Mouse (Mus musculus) embryonic facial prominence, embryonic 10.5 days (tissue): ENCODE measurements around the gene Rbpms2. TPM values are rescaled to one million over a fixed set of nuclear protein-coding genes. Genes with fewer than 3 reads are reported as not detected.
A peak's percentile ranks its signal among the peaks of the same experiment; 100 is the strongest.

Experiments
- DNase-seq: peaks from one replicate; pipeline ENCODE4 v3.0.0-alpha.2; 2017; ENCODE audit warnings: low spot score
- H3K27ac ChIP-seq: fragments of 300-500 bp; sonication (generic); replicated peaks from 2 replicates; pipeline ENCODE4 v1.5.1; 2016; ENCODE audit warnings: mild to moderate bottlenecking
- H3K27me3 ChIP-seq: fragments of 300-500 bp; sonication (generic); replicated peaks from 2 replicates; pipeline ENCODE4 v1.6.1; 2016; ENCODE audit warnings: low read depth, mild to moderate bottlenecking; ENCODE audit not compliant: poor library complexity, severe bottlenecking
- H3K36me3 ChIP-seq: fragments of 300-500 bp; sonication (generic); replicated peaks from 2 replicates; pipeline ENCODE4 v1.6.1; 2016; ENCODE audit warnings: mild to moderate bottlenecking, moderate library complexity
- H3K4me1 ChIP-seq: fragments of 300-500 bp; sonication (generic); 2 replicates; pipeline ENCODE4 v1.6.1; 2016
- H3K4me3 ChIP-seq: fragments of 300-500 bp; sonication (generic); 2 replicates; pipeline ENCODE4 v1.5.1; 2016; ENCODE audit warnings: mild to moderate bottlenecking, moderate library complexity
- H3K9me3 ChIP-seq: fragments of 300-500 bp; sonication (generic); 2 replicates; pipeline ENCODE4 v1.6.1; 2016; ENCODE audit warnings: mild to moderate bottlenecking
- WGBS: fragments of 180-500 bp; shearing (Covaris S2); methylation state at CpG from one replicate; pipeline ENCODE4 v1.1.7; 2016; 5-methylcytosine and 5-hydroxymethylcytosine counted together
- polyA plus RNA-seq: library from polyadenylated mRNA; unstranded; fragments of >200 nt; fragmentation: Nextera tagmentation; extraction: Ambion mirVana; gene quantifications from 2 replicates; pipeline ENCODE4 v1.2.1, GENCODE M21; 2016

Rbpms2 gene
- polyA plus RNA-seq, 1 experiment from 2014 or later = 26.4 TPM

DNA sequence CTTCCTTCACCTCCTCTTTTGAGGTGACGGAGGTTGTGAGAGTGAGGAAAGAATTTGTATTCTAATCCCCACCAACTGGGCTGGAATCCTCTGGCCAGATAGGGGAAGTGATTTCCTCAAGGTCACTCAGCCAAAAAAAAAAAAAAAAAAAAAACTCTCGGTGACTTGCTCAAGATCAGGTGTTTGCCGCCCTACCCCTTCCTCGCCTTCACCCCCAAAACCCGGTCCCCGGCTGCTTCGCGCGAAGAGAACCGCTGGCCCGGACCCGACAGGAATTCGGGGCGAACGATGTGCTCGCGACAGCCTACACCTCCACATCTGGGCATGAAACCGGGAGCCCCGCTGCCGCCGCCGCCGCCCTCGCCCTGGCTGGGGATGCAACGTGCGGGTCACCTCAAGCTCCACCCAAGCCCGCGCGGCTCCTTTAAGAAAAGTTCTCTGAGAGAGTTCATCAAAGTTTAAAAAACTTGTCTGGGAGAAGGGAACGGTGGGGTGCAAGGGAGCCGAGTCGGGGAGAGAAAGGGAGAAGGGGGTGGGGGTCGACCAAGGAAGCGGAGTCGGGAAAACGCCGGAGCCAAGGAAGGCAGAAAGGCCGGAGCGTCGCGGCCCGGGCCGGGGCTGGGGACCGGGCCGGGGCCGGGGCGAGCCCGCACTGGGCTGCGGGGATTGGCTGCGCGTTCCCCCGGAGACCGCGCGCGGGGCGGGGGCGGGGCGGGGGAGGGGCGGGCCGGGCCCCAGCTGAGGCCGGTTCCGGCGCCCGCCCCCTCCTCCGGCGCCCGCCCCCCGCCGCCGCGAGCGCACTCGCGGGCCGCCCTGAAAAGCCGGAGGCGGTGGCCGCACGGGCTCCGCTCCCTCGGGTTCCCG, 551 bp downstream of the Rbpms2 start:
- peak overlapping the region; percentile 74 for H3K4me3 ChIP-seq
- no peaks in the 10 kb centered on the region for H3K9me3 ChIP-seq
- H3K27ac ChIP-seq = peak overlapping the region; percentile 85
- peak; percentile 81 for DNase-seq
- H3K27me3 ChIP-seq = peaks cover 79% of the 10 kb centered on the region
- under 1% methylated on average over 81 of the region's 83 CpGs for WGBS
- H3K4me1 ChIP-seq = peaks cover 33% of the 10 kb centered on the region
- H3K36me3 ChIP-seq = no peaks in the 10 kb centered on the region

DNA sequence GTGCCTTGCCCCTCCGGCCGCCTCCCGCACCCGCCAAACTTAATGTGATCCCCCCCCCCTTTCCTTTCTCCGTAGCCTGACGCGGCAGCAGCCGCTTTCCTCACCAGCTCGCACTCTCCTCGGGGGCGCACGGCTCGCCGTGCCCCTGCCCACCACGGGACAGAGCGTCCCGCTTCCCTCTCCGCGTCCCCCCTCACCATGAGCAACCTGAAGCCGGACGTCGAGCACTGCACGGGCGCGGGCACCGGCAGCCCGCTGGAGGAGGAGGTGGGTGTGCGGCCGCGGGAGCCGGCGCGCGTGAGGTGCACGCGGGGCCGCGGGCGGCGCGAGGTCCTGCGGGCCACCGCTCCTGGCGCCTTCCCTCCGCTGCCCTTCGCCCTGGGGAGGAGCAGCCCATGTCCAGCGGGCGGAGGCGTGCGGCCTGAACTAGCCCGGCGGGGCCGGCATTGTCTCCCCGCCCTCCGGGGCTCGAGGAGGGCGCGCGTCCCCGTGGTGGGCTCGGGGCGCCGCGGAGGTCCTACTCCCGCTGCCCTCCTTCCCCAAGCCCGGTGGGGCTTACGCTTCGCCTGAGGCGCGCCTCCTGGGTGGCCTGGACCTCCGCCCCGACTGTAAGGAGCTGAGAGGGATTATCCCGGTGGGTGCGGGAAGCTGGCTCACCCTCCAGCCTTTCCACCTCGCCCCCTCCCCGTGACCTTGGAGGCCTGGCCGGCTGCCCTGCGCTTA, 1.3 kb downstream of the Rbpms2 start:
- Histone ChIP-seq H3K4me1 (peaks cover 33% of the 10 kb centered on the region), H3K27ac (peak overlapping the region; percentile 85), H3K27me3 (peaks cover 77% of the 10 kb centered on the region), H3K36me3 (no peaks in the 10 kb centered on the region), H3K4me3 (peak overlapping the region; percentile 74), H3K9me3 (no peaks in the 10 kb centered on the region)
- peak; percentile 65 for DNase-seq
- under 1% methylated on average over 73 of the region's 78 CpGs for WGBS

DNA sequence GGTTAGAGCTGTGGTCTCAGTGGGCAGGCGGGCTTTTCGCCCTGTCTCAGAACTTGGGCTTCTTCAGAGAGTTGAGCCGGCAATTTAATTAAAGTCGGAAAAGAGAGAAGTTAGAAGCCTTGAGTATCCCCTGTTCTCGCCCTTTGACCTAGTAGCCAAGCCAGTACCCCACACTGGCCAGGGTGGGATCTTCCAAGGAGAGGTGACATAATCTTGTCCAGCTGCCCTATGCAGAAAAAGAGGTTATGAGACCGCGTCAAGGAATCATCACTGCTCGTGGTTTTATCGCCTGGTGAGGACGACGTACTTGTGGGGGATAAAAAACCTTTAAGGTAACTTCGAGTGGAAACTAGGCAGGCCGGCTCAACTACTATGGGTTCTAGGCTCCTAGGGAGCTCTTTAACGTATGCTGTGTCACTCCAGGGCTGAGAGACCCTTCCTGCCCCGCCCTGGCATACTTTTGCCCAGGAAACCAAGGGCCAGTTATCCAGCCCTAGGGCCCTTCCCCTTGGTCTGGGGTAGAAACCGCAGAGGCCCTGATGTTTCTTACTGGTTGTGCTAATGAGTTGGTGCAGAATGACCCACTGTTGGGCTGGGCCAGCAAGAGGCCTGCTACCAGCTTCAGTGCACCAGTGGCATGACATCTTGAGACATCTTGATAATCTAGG, 2.0 kb downstream of the Rbpms2 start:
- H3K36me3 ChIP-seq = no peaks in the 10 kb centered on the region
- peaks cover 33% of the 10 kb centered on the region for H3K4me1 ChIP-seq
- H3K27ac ChIP-seq = peak overlapping the region; percentile 85
- peaks cover 70% of the 10 kb centered on the region for H3K27me3 ChIP-seq
- 9% methylated on average over 16 of the region's 16 CpGs for WGBS
- H3K9me3 ChIP-seq = no peaks in the 10 kb centered on the region
- DNase-seq = no peak
- peak overlapping the region; percentile 74 for H3K4me3 ChIP-seq

DNA sequence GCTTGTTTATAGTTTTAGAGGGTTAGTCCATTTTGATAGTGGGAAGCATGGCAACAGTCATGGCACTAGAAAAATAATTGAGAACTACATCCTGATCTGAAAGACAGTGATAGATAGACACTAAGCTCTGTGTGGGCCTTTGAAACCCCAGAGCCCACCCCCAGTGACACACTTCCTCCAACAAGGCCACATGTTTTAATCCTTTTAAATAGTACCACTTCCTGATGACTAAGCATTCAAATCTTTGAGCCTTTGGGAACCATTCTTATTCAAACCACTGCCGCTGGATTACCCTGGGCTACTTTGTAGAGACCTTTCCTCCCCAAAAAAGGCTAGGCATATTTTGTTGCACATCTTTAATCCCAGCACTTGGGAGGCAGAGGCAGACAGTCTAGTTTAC, 6.3 kb downstream of the Rbpms2 start:
- H3K27ac ChIP-seq = no peak overlapping the region
- WGBS = 61% methylated on average over 1 of the region's 1 CpGs
- H3K27me3 ChIP-seq = peaks cover 31% of the 10 kb centered on the region

DNA sequence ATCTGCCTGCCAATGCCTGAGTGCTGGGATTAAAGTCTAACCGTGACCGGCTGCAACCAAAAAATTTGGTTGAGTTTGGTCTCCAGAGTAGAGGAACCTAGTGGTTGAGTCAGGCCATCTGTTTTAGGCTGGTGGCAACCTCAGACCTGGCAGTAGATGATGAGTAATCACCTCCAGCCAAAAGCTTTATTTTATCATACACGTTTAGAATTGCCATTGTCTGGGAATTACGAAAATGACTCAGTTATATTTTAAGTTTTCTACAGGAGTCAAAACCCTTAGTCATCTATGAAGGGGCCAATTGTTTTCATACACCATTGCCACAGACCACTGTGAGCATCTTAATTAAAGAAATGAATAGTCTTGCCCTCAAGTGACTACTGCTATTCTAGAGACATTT, 7.5 kb downstream of the Rbpms2 start:
- DNase-seq = no peak
- Histone ChIP-seq H3K27ac (no peak overlapping the region), H3K36me3 (no peaks in the 10 kb centered on the region), H3K27me3 (peaks cover 20% of the 10 kb centered on the region), H3K9me3 (no peaks in the 10 kb centered on the region), H3K4me1 (peaks cover 23% of the 10 kb centered on the region), H3K4me3 (no peak overlapping the region)
- 88% methylated on average over 4 of the region's 4 CpGs for WGBS

More for the DNA sequence above, 6.3 kb downstream of the Rbpms2 start:
- no peak overlapping the region for H3K4me3 ChIP-seq
- peaks cover 23% of the 10 kb centered on the region for H3K4me1 ChIP-seq
- no peaks in the 10 kb centered on the region for H3K36me3 ChIP-seq
- no peak for DNase-seq
- no peaks in the 10 kb centered on the region for H3K9me3 ChIP-seq

DNA sequence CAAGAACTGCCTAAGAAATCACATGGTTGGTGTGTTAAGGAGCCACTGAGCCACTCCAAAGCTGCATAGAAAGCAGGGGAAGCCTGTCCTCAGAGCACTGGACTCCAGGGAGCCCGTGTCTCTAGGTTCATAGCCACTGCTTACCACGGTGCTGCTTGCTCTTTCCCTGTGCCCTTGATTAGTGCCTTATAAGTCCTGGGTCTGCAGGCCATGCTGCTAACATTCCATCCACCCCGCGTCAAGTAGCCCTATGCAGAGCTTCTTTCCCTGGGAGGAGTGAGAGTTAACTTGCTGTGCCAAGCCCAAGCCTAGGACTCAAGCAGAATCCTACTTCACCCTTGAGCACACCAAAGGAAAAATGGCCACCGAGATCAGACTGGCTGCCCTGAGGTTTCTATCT, 9.6 kb downstream of the Rbpms2 start:
- no peak for DNase-seq
- Histone ChIP-seq H3K4me1 (peaks cover 19% of the 10 kb centered on the region), H3K27ac (no peak overlapping the region), H3K36me3 (no peaks in the 10 kb centered on the region), H3K4me3 (no peak overlapping the region), H3K9me3 (no peaks in the 10 kb centered on the region), H3K27me3 (no peaks in the 10 kb centered on the region)
- 50% methylated on average over 5 of the region's 5 CpGs for WGBS

DNA sequence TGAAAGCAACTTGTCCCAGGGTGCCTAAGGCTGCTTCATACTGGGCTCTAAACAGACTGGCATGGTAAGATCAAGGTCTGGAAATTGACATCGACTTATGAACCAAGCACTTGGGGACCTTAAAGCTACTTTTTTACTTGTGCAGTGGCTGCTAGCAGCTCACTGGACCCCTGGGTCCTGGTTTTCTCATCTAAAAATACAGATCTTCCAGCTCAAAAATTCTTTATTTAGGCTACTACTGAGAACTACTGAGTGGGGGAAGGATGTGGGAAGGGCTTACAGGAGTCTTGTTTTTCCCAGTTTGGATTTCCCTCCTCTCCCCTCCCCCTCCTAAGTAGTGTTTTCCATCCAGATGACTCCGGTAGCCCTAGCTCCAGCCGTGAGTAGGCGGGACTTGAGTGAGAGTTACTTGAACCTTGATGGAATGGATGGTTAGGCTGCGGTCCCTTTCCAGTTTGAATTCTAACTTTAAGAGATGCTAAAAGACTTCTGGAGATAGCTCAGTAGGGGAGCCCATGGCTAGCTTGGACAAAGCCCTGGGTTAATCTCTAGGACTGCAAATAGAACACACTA, 11.5 kb downstream of the Rbpms2 start:
- DNase-seq = peak; percentile 56
- Histone ChIP-seq H3K4me1 (peaks cover 25% of the 10 kb centered on the region), H3K36me3 (no peaks in the 10 kb centered on the region), H3K9me3 (no peaks in the 10 kb centered on the region), H3K27ac (peak overlapping the region; percentile 73; the same call in 1 of the 2 replicates), H3K4me3 (peak overlapping the region; percentile 32), H3K27me3 (no peaks in the 10 kb centered on the region)
- 3% methylated on average over 5 of the region's 5 CpGs for WGBS

DNA sequence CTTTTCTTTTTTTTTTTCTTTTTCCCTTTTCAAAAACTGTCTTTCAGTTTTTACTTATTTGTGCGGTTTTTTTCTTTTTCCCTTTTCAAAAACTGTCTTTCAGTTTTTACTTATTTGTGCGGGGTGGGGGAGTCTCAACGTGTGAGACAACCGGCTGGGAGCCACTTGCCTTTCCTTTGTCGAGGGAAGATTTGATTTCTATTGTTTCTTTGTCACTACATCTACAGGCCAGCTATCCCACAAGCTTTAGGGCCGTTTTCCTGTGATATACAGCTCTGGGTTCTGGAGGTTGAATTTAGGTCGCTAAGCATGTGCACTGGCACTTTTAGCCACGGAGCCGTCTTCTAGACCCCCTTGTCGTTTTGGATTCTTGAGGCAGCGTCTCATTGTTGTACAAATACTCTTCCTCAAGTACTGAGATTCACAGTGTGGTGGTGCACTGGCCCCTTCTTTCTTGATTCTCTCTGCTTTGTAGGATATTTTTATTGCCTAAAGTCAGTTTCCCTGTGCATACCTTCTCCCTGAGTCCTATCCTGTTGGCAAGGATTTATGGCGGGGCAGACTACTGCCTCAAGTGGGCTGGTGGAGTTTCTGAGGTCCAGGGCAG, 12.1 kb downstream of the Rbpms2 start:
- Histone ChIP-seq H3K27ac (peak overlapping the region; percentile 73), H3K36me3 (no peaks in the 10 kb centered on the region), H3K4me3 (no peak overlapping the region), H3K27me3 (no peaks in the 10 kb centered on the region), H3K4me1 (peaks cover 28% of the 10 kb centered on the region), H3K9me3 (no peaks in the 10 kb centered on the region)
- WGBS = 12% methylated on average over 12 of the region's 12 CpGs
- no peak for DNase-seq

DNA sequence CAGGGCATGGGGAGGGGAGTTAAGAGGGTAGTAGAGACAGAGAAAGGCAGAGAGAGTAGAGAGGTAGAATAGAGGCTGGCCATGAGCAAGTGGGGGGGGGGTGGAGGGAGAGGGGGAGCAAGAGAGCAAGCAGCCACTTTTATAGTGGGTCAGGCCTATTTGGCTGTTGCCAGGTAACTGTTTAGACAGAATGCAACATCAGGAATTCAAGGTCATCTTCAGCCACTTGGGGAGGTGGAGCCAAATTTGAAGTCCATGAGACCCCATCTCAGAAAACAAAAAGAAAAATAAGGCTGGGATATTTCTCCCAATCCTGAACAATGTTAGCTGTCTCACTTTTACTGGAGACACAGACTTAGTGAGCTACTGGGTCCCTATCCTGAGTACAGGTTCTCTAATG, 13.1 kb downstream of the Rbpms2 start:
- DNase-seq = no peak
- Histone ChIP-seq H3K36me3 (no peaks in the 10 kb centered on the region), H3K27me3 (no peaks in the 10 kb centered on the region), H3K4me3 (no peak overlapping the region), H3K27ac (no peak overlapping the region), H3K9me3 (no peaks in the 10 kb centered on the region), H3K4me1 (peaks cover 28% of the 10 kb centered on the region)

DNA sequence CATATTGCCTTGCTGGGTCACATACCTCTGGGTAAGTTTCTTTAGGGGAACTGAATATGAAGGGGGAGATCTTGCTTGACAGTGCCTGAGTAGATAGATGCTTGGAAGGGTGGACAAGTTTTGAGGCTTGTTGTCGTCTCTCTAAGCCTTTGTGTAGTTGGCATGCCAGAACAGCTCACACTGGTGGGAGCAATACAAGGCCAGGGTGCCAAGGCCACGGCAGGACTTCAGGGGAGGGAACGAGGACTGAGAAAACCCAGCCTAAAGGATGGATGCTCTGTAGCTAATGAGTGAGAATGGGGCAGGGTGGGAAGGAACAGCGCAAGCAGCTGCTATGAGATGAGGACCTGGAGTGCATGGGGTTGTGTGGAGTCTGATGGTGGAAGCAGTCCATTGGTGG, 15.5 kb downstream of the Rbpms2 start:
- WGBS = 90% methylated on average over 4 of the region's 4 CpGs
- Histone ChIP-seq H3K9me3 (no peaks in the 10 kb centered on the region), H3K27ac (no peak overlapping the region)

DNA sequence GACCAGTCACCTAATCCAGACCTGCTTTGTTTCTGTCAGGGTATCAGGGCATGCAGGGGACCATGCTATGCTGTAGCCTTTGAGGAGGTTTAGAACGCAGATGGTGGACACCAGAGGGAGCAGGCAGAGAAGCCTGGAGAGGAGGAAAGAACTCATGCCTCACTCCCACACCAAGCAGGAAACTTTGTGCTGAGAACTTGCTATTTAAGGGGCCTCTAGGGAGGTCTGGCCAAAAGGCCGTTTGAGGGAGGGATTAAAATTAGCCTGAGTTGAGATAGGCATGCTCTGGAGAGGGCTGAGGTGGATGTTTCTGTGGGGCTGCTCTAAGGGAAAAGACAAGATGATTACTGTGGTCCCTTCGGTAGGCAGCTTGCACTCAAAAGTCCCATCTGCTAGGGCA, 16.5 kb downstream of the Rbpms2 start:
- no peaks in the 10 kb centered on the region for H3K9me3 ChIP-seq
- WGBS = 59% methylated on average over 3 of the region's 3 CpGs
- H3K4me3 ChIP-seq = no peak overlapping the region
- no peaks in the 10 kb centered on the region for H3K27me3 ChIP-seq
- DNase-seq = no peak
- H3K27ac ChIP-seq = no peak overlapping the region
- H3K4me1 ChIP-seq = peaks cover 26% of the 10 kb centered on the region
- no peaks in the 10 kb centered on the region for H3K36me3 ChIP-seq

More for the DNA sequence above, 15.5 kb downstream of the Rbpms2 start:
- H3K36me3 ChIP-seq = no peaks in the 10 kb centered on the region
- no peak for DNase-seq
- peaks cover 29% of the 10 kb centered on the region for H3K4me1 ChIP-seq
- no peak overlapping the region for H3K4me3 ChIP-seq
- H3K27me3 ChIP-seq = no peaks in the 10 kb centered on the region

DNA sequence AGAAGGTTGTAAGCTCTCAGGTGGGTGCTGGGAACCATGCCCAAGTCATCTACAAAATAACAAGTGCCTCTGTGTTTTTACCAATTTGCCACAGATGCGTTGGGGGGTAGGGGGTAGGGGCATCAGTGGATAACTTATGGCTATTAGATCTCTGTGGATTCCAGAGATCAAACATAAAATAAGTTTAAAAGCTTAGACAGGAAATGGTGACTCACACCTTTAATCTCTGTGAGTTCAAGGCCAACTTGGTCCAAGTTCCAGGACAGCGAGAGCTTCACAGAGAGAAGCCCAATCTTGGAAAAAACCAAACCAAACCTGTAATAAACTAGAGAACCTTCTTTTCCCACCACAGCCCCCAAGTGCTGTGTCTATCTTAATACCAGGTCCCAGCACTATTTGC, 17.3 kb downstream of the Rbpms2 start:
- Histone ChIP-seq H3K9me3 (no peaks in the 10 kb centered on the region), H3K27ac (no peak overlapping the region), H3K27me3 (no peaks in the 10 kb centered on the region), H3K4me1 (peaks cover 18% of the 10 kb centered on the region), H3K36me3 (no peaks in the 10 kb centered on the region), H3K4me3 (no peak overlapping the region)
- DNase-seq = no peak
- WGBS = 85% methylated on average over 2 of the region's 2 CpGs
